Mouse (Mus musculus) erythroblast, embryonic 14.5 days (primary cell): ENCODE data around the gene Irak3. TPM values are rescaled to one million over a fixed set of nuclear protein-coding genes. Genes with fewer than 3 reads are reported as not detected.

Experiments used
- H3K27me3 ChIP-seq: 2 replicates; pipeline ENCODE4 v1.6.1; 2012; ENCODE audit warnings: inconsistent platforms; ENCODE audit not compliant: control insufficient read depth
- H3K36me3 ChIP-seq: 2 replicates; pipeline ENCODE4 v1.6.1; 2012; ENCODE audit warnings: mild to moderate bottlenecking, inconsistent platforms; ENCODE audit not compliant: control insufficient read depth
- H3K4me1 ChIP-seq: 2 replicates; pipeline ENCODE4 v1.6.1; 2012; ENCODE audit warnings: inconsistent platforms; ENCODE audit not compliant: control insufficient read depth
- H3K4me3 ChIP-seq: replicated peaks from 2 replicates; pipeline ENCODE3; 2012; ENCODE audit warnings: moderate library complexity, mild to moderate bottlenecking, inconsistent platforms
- H3K9me3 ChIP-seq: 2 replicates; pipeline ENCODE4 v1.6.1; 2012; ENCODE audit warnings: low read length, inconsistent platforms, mixed read lengths; ENCODE audit not compliant: control insufficient read depth
- GATA1 ChIP-seq: IDR thresholded peaks from 2 replicates; pipeline ENCODE4 v1.6.1; 2012; ENCODE audit warnings: low read length, inconsistent platforms, mixed read lengths
- TAL1 ChIP-seq: IDR thresholded peaks from 3 replicates; pipeline ENCODE4 v1.6.1; 2012; ENCODE audit warnings: low read length, inconsistent platforms, mixed read lengths
- polyA plus RNA-seq: library from polyadenylated mRNA; stranded (reverse); fragments of >175 nt; gene quantifications from 2 replicates; pipeline ENCODE4 v1.2.3, GENCODE M21; 2012

Gene Irak3
- polyA plus RNA-seq, 1 experiment: not detected

GRCm38 (mm10) chr10:120169064-120169463, 32.9 kb downstream of the Irak3 start:
- H3K4me1 ChIP-seq: peaks cover 18% of the 10 kb centered on the region
- TF ChIP-seq GATA1 (no peak), TAL1 (no peak)
- no peak overlapping the region for H3K4me3 ChIP-seq
- H3K36me3 ChIP-seq: no peaks in the 10 kb centered on the region
- no peaks in the 10 kb centered on the region for H3K9me3 ChIP-seq
- H3K27me3 ChIP-seq: no peaks in the 10 kb centered on the region

DNA sequence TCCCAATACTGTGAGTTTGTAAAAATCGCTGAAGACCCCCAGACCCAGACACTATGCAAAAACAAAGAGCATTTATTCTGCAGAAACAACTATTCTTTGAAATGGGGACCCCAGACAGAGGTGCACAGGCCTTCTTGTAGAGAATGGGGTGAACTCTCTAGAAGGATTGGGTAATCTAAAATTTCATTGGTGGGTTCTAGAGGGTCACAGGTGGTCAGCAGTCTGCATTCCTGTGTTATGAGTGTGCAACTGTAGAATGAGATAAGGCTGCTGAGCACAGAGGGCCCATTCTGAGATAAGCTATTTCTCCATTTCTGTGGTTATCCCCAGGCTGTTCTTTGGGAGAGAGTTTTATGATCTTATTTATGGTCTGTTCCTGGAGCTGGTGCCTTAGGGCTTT, 33.9 kb downstream of the Irak3 start:
- Histone ChIP-seq H3K4me1 (peaks cover 18% of the 10 kb centered on the region), H3K36me3 (no peaks in the 10 kb centered on the region), H3K4me3 (no peak overlapping the region)

GRCm38 (mm10) chr10:120165793-120166503, 36.0 kb downstream of the Irak3 start:
- Histone ChIP-seq H3K36me3 (no peaks in the 10 kb centered on the region), H3K9me3 (no peaks in the 10 kb centered on the region), H3K4me3 (no peak overlapping the region), H3K4me1 (peaks cover 18% of the 10 kb centered on the region), H3K27me3 (no peaks in the 10 kb centered on the region)
- TF ChIP-seq GATA1: no peak
- TF ChIP-seq TAL1: no peak

More for the DNA sequence above, 33.9 kb downstream of the Irak3 start:
- no peaks in the 10 kb centered on the region for H3K27me3 ChIP-seq
- TF ChIP-seq TAL1: no peak
- TF ChIP-seq GATA1: no peak
- H3K9me3 ChIP-seq: no peaks in the 10 kb centered on the region

GRCm38 (mm10) chr10:120164931-120165792, 36.8 kb downstream of the Irak3 start:
- Histone ChIP-seq H3K9me3 (no peaks in the 10 kb centered on the region), H3K36me3 (no peaks in the 10 kb centered on the region), H3K27me3 (no peaks in the 10 kb centered on the region), H3K4me3 (no peak overlapping the region), H3K4me1 (peaks cover 18% of the 10 kb centered on the region)
- TF ChIP-seq TAL1 (no peak), GATA1 (no peak)

- Histone ChIP-seq H3K4me1 (peaks cover 10% of the 10 kb centered on the region), H3K36me3 (no peaks in the 10 kb centered on the region)
These were observed 38.4 kb downstream of the Irak3 start for GRCm38 (mm10) chr10:120163490-120163889.

GRCm38 (mm10) chr10:120162840-120163239, 39.1 kb downstream of the Irak3 start:
- no peaks in the 10 kb centered on the region for H3K9me3 ChIP-seq
- no peaks in the 10 kb centered on the region for H3K36me3 ChIP-seq
- no peak for TF ChIP-seq TAL1
- H3K27me3 ChIP-seq: no peaks in the 10 kb centered on the region
- no peak overlapping the region for H3K4me3 ChIP-seq
- H3K4me1 ChIP-seq: peaks cover 3% of the 10 kb centered on the region

More at GRCm38 (mm10) chr10:120163490-120163889, 38.4 kb downstream of the Irak3 start:
- no peak for TF ChIP-seq GATA1
- TF ChIP-seq TAL1: no peak
- Histone ChIP-seq H3K27me3 (no peaks in the 10 kb centered on the region), H3K9me3 (no peaks in the 10 kb centered on the region), H3K4me3 (no peak overlapping the region)

GRCm38 (mm10) chr10:120160533-120160932, 41.4 kb downstream of the Irak3 start:
- H3K4me3 ChIP-seq: no peak overlapping the region
- H3K27me3 ChIP-seq: no peaks in the 10 kb centered on the region
- TF ChIP-seq TAL1 (no peak), GATA1 (no peak)
- H3K9me3 ChIP-seq: no peaks in the 10 kb centered on the region
- no peaks in the 10 kb centered on the region for H3K36me3 ChIP-seq
- H3K4me1 ChIP-seq: no peaks in the 10 kb centered on the region

DNA sequence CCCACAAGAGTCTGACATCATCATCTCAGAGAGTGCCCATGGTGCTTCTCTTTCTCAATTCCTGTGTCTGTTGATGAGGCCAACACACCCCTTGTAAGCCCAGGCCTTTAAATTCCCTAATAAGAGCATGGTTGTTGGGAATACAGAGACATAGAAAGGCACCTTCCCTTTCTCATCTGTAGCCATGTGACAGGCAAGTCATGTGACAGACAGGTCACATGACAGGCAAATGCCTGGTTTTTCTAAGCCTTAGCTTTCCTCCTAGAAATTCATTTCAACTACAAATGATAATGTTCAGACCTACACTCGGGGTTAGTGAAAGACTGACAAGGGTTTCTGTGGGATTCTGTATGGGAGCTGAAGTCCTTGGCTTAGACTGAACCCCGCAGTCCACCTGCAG, 48.0 kb downstream of the Irak3 start:
- H3K4me1 ChIP-seq: no peaks in the 10 kb centered on the region
- TF ChIP-seq GATA1 (no peak), TAL1 (no peak)
- no peaks in the 10 kb centered on the region for H3K27me3 ChIP-seq
- no peaks in the 10 kb centered on the region for H3K36me3 ChIP-seq
- H3K9me3 ChIP-seq: peaks cover 2% of the 10 kb centered on the region; the same call in 1 of the 2 replicates
- no peak overlapping the region for H3K4me3 ChIP-seq

GRCm38 (mm10) chr10:120151672-120152071, 50.3 kb downstream of the Irak3 start:
- TF ChIP-seq TAL1 (no peak), GATA1 (no peak)
- Histone ChIP-seq H3K36me3 (no peaks in the 10 kb centered on the region), H3K9me3 (peaks cover 2% of the 10 kb centered on the region; the same call in 1 of the 2 replicates), H3K4me3 (no peak overlapping the region), H3K27me3 (no peaks in the 10 kb centered on the region), H3K4me1 (no peaks in the 10 kb centered on the region)
